Mouse (Mus musculus) ES-E14 (cell line): ENCODE results near the gene Cbx6.

Experiments used
- CHD2 ChIP-seq: IDR thresholded peaks from 2 replicates; pipeline ENCODE4 v1.6.1; 2014; ENCODE audit warnings: mild to moderate bottlenecking, low read depth, low read length, inconsistent platforms
- HCFC1 ChIP-seq: IDR thresholded peaks from 2 replicates; pipeline ENCODE4 v1.6.1; 2012; ENCODE audit warnings: low read length, inconsistent platforms, borderline replicate concordance; ENCODE audit not compliant: insufficient read depth
- MAFK ChIP-seq: IDR thresholded peaks from 2 replicates; pipeline ENCODE4 v1.6.1; 2014; ENCODE audit warnings: mild to moderate bottlenecking, low read depth, low read length, inconsistent platforms; ENCODE audit not compliant: insufficient read depth
- ZC3H11A ChIP-seq: IDR thresholded peaks from 2 replicates; pipeline ENCODE4 v1.6.1; 2012; ENCODE audit warnings: low read depth, mild to moderate bottlenecking, inconsistent platforms, low read length, borderline replicate concordance
- ZNF384 ChIP-seq: IDR thresholded peaks from 2 replicates; pipeline ENCODE4 v1.6.1; 2012; ENCODE audit warnings: low read depth, low read length, inconsistent platforms

DNA sequence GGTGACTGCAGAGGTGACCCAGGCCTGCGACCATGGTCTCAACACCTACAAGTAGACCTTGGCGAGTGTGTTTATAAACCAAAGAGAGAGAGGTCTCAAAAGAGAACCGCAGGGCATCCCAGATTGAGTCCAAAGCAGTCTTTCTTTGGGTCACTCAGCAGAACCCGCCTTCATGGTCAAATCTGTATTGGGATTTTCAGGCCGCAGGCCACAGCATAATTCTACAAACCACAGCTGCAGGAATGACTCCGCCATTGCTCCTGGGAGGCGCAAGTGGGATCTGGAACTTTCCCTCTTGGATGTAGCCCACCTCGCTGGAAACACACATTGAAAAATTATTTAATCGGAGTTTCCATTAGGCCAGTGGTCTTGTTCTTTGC, 383 bp upstream of the Cbx6 start:
- TF ChIP-seq HCFC1 (no peak), ZNF384 (no peak), CHD2 (no peak), ZC3H11A (no peak), MAFK (no peak)
